ENCODE assay signal across 19 mouse cellular contexts in the genomic region with DNA sequence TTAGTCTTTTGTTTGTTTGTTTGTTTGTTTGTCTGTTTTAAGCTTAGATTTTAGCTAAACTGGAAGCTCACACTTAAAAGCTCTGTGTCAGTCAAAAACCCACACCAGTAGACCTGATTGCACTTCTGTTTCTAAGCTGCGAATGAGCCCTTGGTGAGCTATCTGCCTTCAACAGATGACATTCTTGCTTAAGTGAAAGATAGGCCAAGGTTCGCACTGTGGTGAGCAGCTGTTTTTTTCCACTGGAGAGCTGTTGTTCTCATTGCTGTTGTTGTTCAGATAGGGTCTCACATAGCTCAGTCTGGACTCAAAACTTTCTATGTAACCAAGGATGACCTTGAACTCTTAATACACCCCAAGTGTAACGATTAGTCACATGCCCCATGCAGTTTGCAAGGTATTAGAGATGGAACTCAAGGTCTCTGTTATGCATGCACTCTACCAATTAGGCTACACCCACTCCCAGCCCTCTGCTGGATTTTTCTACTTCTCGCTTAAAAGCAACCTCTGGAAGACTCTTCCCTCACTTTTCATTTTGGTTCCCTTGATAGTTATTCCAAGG. TPM values are rescaled to one million over a fixed set of nuclear protein-coding genes. Genes with fewer than 3 reads are reported as not detected.
DNase-seq lines count a peak whose midpoint lies in the region; ATAC-seq and TF ChIP-seq lines count a peak whose summit lies in the region.
"Had no signal": no experiment of that assay in that cellular context is flagged by ENCODE, and none has a peak within 500 bp of the region (broad histone marks: within the 10 kb centered on the region; RNA-seq: fewer than 3 reads in every experiment).

No protein-coding gene starts in this region.

- no peaks in the 10 kb centered on the region; the same call in 1 of the 2 replicates for H3K36me3 ChIP-seq in heart, embryonic 10.5 days
- H3K36me3 ChIP-seq in MEL (ENCODE audit: control insufficient read depth in 1 of 2, insufficient read depth in 2 of 2, low read length in 2 of 2): peaks cover 0 to 22% of the 10 kb centered on the region in 2 experiments; a peak in 2 of 4 replicates
- no peaks in the 10 kb centered on the region for H3K36me3 ChIP-seq in liver, embryonic 14.5 days (replicated peaks; ENCODE audit: control insufficient read depth, insufficient read depth, low read depth)
- H3K36me3 ChIP-seq: embryonic facial prominence, embryonic 13.5 days; lung, embryonic 15.5 days; midbrain, embryonic 13.5 days; neural tube, embryonic 13.5 days had no signal

- no peaks in the 10 kb centered on the region for H3K9me3 ChIP-seq in heart, embryonic 10.5 days
- H3K9me3 ChIP-seq in MEL (replicated peaks; ENCODE audit: insufficient read depth, low read length): no peaks in the 10 kb centered on the region
- no peaks in the 10 kb centered on the region for H3K9me3 ChIP-seq in liver, embryonic 14.5 days (ENCODE audit: control insufficient read depth, low read length)
- H3K9me3 ChIP-seq: embryonic facial prominence, embryonic 13.5 days; lung, embryonic 15.5 days; midbrain, embryonic 13.5 days; neural tube, embryonic 13.5 days had no signal

- TF ChIP-seq CTCF in MEL (IDR thresholded peaks at IDR 0.05 in 2 of 3, conservative IDR thresholded peaks at IDR 0.05 in 1 of 3; ENCODE audit: control insufficient read depth in 1 of 3, insufficient read depth in 1 of 3, low read depth in 2 of 3, low read length in 3 of 3, poor library complexity in 1 of 3, severe bottlenecking in 1 of 3): no peak
- TF ChIP-seq CTCF in liver, embryonic 14.5 days (IDR thresholded peaks at IDR 0.05; ENCODE audit: low read depth): no peak

- H3K9ac ChIP-seq in MEL (ENCODE audit: control insufficient read depth, low read depth, low read length, poor library complexity, severe bottlenecking): no peak overlapping the region
- no peak overlapping the region for H3K9ac ChIP-seq in liver, embryonic 14.5 days (replicated peaks)
- H3K9ac ChIP-seq: embryonic facial prominence, embryonic 13.5 days; lung, embryonic 15.5 days; midbrain, embryonic 13.5 days; neural tube, embryonic 13.5 days had no signal

- H3K27me3 ChIP-seq in heart, embryonic 10.5 days (ENCODE audit: insufficient read depth, poor library complexity, severe bottlenecking): no peaks in the 10 kb centered on the region
- H3K27me3 ChIP-seq in MEL (ENCODE audit: control insufficient read depth in 1 of 2, insufficient read depth in 2 of 2, low read length in 2 of 2): no peaks in the 10 kb centered on the region
- H3K27me3 ChIP-seq in liver, embryonic 14.5 days (ENCODE audit: control insufficient read depth, insufficient read depth, low read length): no peaks in the 10 kb centered on the region
- H3K27me3 ChIP-seq: embryonic facial prominence, embryonic 13.5 days; lung, embryonic 15.5 days; midbrain, embryonic 13.5 days; neural tube, embryonic 13.5 days; Patski had no signal

- H3K4me3 ChIP-seq in heart, embryonic 10.5 days: no peak overlapping the region
- H3K4me3 ChIP-seq in MEL (ENCODE audit: control insufficient read depth in 1 of 2, insufficient read depth in 1 of 2, low read depth in 2 of 2, low read length in 2 of 2): no peak overlapping the region
- H3K4me3 ChIP-seq in liver, embryonic 14.5 days (ENCODE audit: insufficient read depth in 1 of 2, low read depth in 2 of 2, low read length in 2 of 2): no peak overlapping the region
- H3K4me3 ChIP-seq: embryonic facial prominence, embryonic 13.5 days; lung, embryonic 15.5 days; midbrain, embryonic 13.5 days; neural tube, embryonic 13.5 days had no signal

- peak overlapping the region; percentile 52; the same call in 1 of the 2 replicates for H3K27ac ChIP-seq in heart, embryonic 10.5 days
- H3K27ac ChIP-seq in MEL (ENCODE audit: control insufficient read depth, low read depth, low read length): no peak overlapping the region
- H3K27ac ChIP-seq in liver, embryonic 14.5 days: no peak overlapping the region; the same call in 1 of the 2 replicates
- H3K27ac ChIP-seq: embryonic facial prominence, embryonic 13.5 days; lung, embryonic 15.5 days; midbrain, embryonic 13.5 days; neural tube, embryonic 13.5 days had no signal

- WGBS in heart, embryonic 10.5 days: 41% methylated on average over 4 of the region's 4 CpGs
- 13% methylated on average over 4 of the region's 4 CpGs for WGBS in liver, embryonic 14.5 days (ENCODE audit: insufficient replicate concordance)

- H3K79me2 ChIP-seq in MEL (ENCODE audit: control insufficient read depth, insufficient read depth, low read length, poor library complexity): peaks cover 6% of the 10 kb centered on the region

- no peak overlapping the region for H3K4me2 ChIP-seq in liver, embryonic 14.5 days (ENCODE audit: low read depth)
- H3K4me2 ChIP-seq: embryonic facial prominence, embryonic 13.5 days; lung, embryonic 15.5 days; midbrain, embryonic 13.5 days; neural tube, embryonic 13.5 days had no signal

- no peak for TF ChIP-seq RAD21 in MEL (IDR thresholded peaks at IDR 0.05; ENCODE audit: low read depth, low read length)

- ATAC-seq in liver, embryonic 14.5 days (ENCODE audit: insufficient read depth): no peak
- ATAC-seq: forebrain, embryonic 14.5 days; midbrain, embryonic 13.5 days; Patski had no signal

- no peak for TF ChIP-seq POLR2A in MEL (IDR thresholded peaks at IDR 0.05; ENCODE audit: control insufficient read depth in 1 of 2, insufficient read depth in 1 of 2, low read depth in 1 of 2, low read length in 2 of 2, poor library complexity in 1 of 2)

- peaks cover 20% of the 10 kb centered on the region for H3K4me1 ChIP-seq in heart, embryonic 10.5 days
- peaks cover 14 to 19% of the 10 kb centered on the region in 2 experiments for H3K4me1 ChIP-seq in MEL (ENCODE audit: control insufficient read depth in 1 of 2, insufficient read depth in 2 of 2, low read length in 2 of 2)
- peaks cover 24 to 31% of the 10 kb centered on the region in 2 experiments for H3K4me1 ChIP-seq in liver, embryonic 14.5 days (replicated peaks; ENCODE audit: control insufficient read depth in 2 of 2, insufficient read depth in 2 of 2, low read length in 1 of 2)
- H3K4me1 ChIP-seq: embryonic facial prominence, embryonic 13.5 days; midbrain, embryonic 13.5 days had no signal

- peak; percentile 76 to 83 for TF ChIP-seq EP300 in MEL (IDR thresholded peaks at IDR 0.05; ENCODE audit: low read depth in 1 of 2, low read length in 2 of 2)
- peak; percentile 77 for TF ChIP-seq EP300 in liver, embryonic 14.5 days (IDR thresholded peaks at IDR 0.05; ENCODE audit: low read depth)

- peak; percentile 87 for DNase-seq in heart, embryonic 10.5 days (ENCODE audit: low spot score)
- DNase-seq in heart, postnatal 4 days: no peak
- DNase-seq in MEL (ENCODE audit: low read depth, low spot score): peak; percentile 86
- peak; percentile 53 for DNase-seq in c-Kit-positive CD71-positive TER-119-positive erythroid progenitor cells, embryonic 14.5 days (ENCODE audit: low spot score)
- peak; percentile 50 to 66 (median 65) for DNase-seq in liver, embryonic 14.5 days (ENCODE audit: low read depth in 3 of 3, low spot score in 3 of 3)
- no peak for DNase-seq in right cerebral cortex, postnatal 25 days
- DNase-seq in gastrocnemius, postnatal 10 days: no peak
- DNase-seq in layer of hippocampus, adult 11-12 months (ENCODE audit: low spot score): no peak
- DNase-seq: B cell, adult 2 months; cerebellum, adult 9-11 months; gastrocnemius, postnatal 25 days; kidney, adult 11 months; layer of hippocampus, postnatal 36 days had no signal

TF ChIP-seq in MEL, 35 proteins besides CTCF, POLR2A, EP300 and RAD21 (continues in another document):
- TF ChIP-seq MEF2A (IDR thresholded peaks at IDR 0.05; ENCODE audit: extremely low read depth, insufficient replicate concordance, low read depth, low read length, poor library complexity, severe bottlenecking) (no peak), KAT2A (conservative IDR thresholded peaks at IDR 0.05; ENCODE audit: low read depth, low read length) (no peak), CHD2 (IDR thresholded peaks at IDR 0.05; ENCODE audit: low read length) (no peak), E2F4 (IDR thresholded peaks at IDR 0.05; ENCODE audit: borderline replicate concordance, low read depth, low read length) (no peak), ELF1 (IDR thresholded peaks at IDR 0.05; ENCODE audit: low read depth, low read length) (no peak), MYB (IDR thresholded peaks at IDR 0.05; ENCODE audit: low read depth, low read length) (no peak), NELFE (IDR thresholded peaks at IDR 0.05; ENCODE audit: low read depth, low read length) (no peak), MYC (IDR thresholded peaks at IDR 0.05; ENCODE audit: low read depth, low read length) (no peak), TCF12 (IDR thresholded peaks at IDR 0.05; ENCODE audit: low read depth, low read length) (peak; percentile 92), ZKSCAN1 (IDR thresholded peaks at IDR 0.05; ENCODE audit: low read depth, low read length) (no peak), MAX (IDR thresholded peaks at IDR 0.05; ENCODE audit: low read length) (no peak), ETS1 (IDR thresholded peaks at IDR 0.05; ENCODE audit: low read depth, low read length) (peak; percentile 82), MAZ (IDR thresholded peaks at IDR 0.05; ENCODE audit: low read depth, low read length) (no peak), BHLHE40 (IDR thresholded peaks at IDR 0.05; ENCODE audit: borderline replicate concordance, low read depth, low read length) (no peak), GABPA (IDR thresholded peaks at IDR 0.05; ENCODE audit: low read depth, low read length) (no peak), SMC3 (IDR thresholded peaks at IDR 0.05; ENCODE audit: low read depth, low read length) (no peak), ZMIZ1 (IDR thresholded peaks at IDR 0.05; ENCODE audit: low read depth, low read length) (no peak), TBP (IDR thresholded peaks at IDR 0.05; ENCODE audit: low read depth, low read length) (peak; percentile 47; the same call in 1 of the 2 replicates), MAFK (IDR thresholded peaks at IDR 0.05; ENCODE audit: borderline replicate concordance, low read depth, low read length) (no peak), MXI1 (IDR thresholded peaks at IDR 0.05; ENCODE audit: low read depth, low read length) (no peak), RCOR1 (IDR thresholded peaks at IDR 0.05; ENCODE audit: low read depth, low read length) (peak; percentile 78), SIN3A (IDR thresholded peaks at IDR 0.05; ENCODE audit: low read length) (peak; percentile 44; the same call in 1 of the 2 replicates)

RNA-seq across cellular contexts. Expression of a gene that starts 3.9 kb away (rescaled TPM):
- 40.4 and 60.1 TPM in 2 replicates for polyA plus RNA-seq in heart, embryonic 10.5 days (2016; fragmentation: Nextera tagmentation; extraction: Ambion mirVana)
- total RNA-seq in heart, postnatal 4 days (2021): 10 to 100 TPM; 20.9 to 22.8 TPM
- total RNA-seq in MEL (2012; rRNA removed): 2.3 and 2.8 TPM in 2 replicates
- 10 to 100 TPM in 1 of 2 experiments, not detected in 1; 13.1 TPM for polyA plus RNA-seq in MEL (2012; ENCODE audit: insufficient read depth in 1 of 2, insufficient read length in 2 of 2, low read depth in 1 of 2, low replicate concordance in 2 of 2, missing spikeins in 1 of 2)
- 17.8 and 18.2 TPM in 2 replicates for polyA plus RNA-seq in liver, embryonic 14.5 days (2012; rRNA removed)
- 12.3 and 12.7 TPM in 2 replicates for polyA plus RNA-seq in liver, embryonic 14.5 days (2014; fragmentation: Nextera tagmentation; extraction: Ambion mirVana)
- 10 to 100 TPM; 31.6 to 35.8 TPM for total RNA-seq in gastrocnemius, postnatal 10 days (2021)

Comparison
In these comparisons a context has a peak if more than half of its experiments do, and no peak if none do; other contexts are left out.
1. DNase-seq: peak in heart, embryonic 10.5 days (single experiment), MEL (single experiment), c-Kit-positive CD71-positive TER-119-positive erythroid progenitor cells, embryonic 14.5 days (single experiment) and liver, embryonic 14.5 days (3 of 3); none in heart, postnatal 4 days (single experiment), right cerebral cortex, postnatal 25 days (single experiment), gastrocnemius, postnatal 10 days (single experiment) and layer of hippocampus, adult 11-12 months (single experiment).